Mouse (Mus musculus) hindlimb bud, embryonic 11.5 days (tissue): ENCODE results near the gene H60b.
"Not testable (repeated sequence)": the region's sequence is repeated elsewhere in the genome, so short reads cannot be mapped to it uniquely, and the experiment has no call there.

Experiments used
- DNase-seq: peaks from one replicate; pipeline ENCODE4 v3.0.0-alpha.2; 2012; ENCODE audit warnings: low read depth, low spot score; ENCODE audit errors: extremely low spot score

The H60b gene

GRCm38 (mm10) chr10:22165328-22166003 lies 7.1 kb downstream of the H60b start:
- not testable (repeated sequence) for DNase-seq

GRCm38 (mm10) chr10:22166025-22166424 lies 7.6 kb downstream of the H60b start:
- not testable (repeated sequence) for DNase-seq

GRCm38 (mm10) chr10:22167061-22167460 lies 8.7 kb downstream of the H60b start:
- not testable (repeated sequence) for DNase-seq

- DNase-seq, result not testable (repeated sequence)
Observed at GRCm38 (mm10) chr10:22169116-22169515, 10.7 kb downstream of the H60b start.

GRCm38 (mm10) chr10:22172431-22173334 lies 14.3 kb downstream of the H60b start:
- DNase-seq, result not testable (repeated sequence)

- not testable (repeated sequence) for DNase-seq
Observed at GRCm38 (mm10) chr10:22173335-22174189, 15.2 kb downstream of the H60b start.

GRCm38 (mm10) chr10:22174190-22174487 lies 15.8 kb downstream of the H60b start:
- DNase-seq, result not testable (repeated sequence)

GRCm38 (mm10) chr10:22176515-22176914 lies 18.1 kb downstream of the H60b start:
- DNase-seq, result not testable (repeated sequence)

GRCm38 (mm10) chr10:22191035-22191434 lies 32.6 kb downstream of the H60b start:
- not testable (repeated sequence) for DNase-seq

- DNase-seq, result not testable (repeated sequence)
Observed at GRCm38 (mm10) chr10:22201352-22201751, 43.0 kb downstream of the H60b start.

GRCm38 (mm10) chr10:22202784-22203583 lies 44.6 kb downstream of the H60b start:
- not testable (repeated sequence) for DNase-seq

- DNase-seq, result not testable (repeated sequence)
Observed at GRCm38 (mm10) chr10:22206443-22206842, 48.1 kb downstream of the H60b start.

- DNase-seq, result peak; percentile 37
Observed at GRCm38 (mm10) chr10:22212012-22212696, 53.8 kb downstream of the H60b start.

GRCm38 (mm10) chr10:22223474-22224349 lies 65.3 kb downstream of the H60b start:
- not testable (repeated sequence) for DNase-seq

GRCm38 (mm10) chr10:22265060-22265459 lies 106.7 kb downstream of the H60b start:
- DNase-seq, result no peak

- not testable (repeated sequence) for DNase-seq
Observed at GRCm38 (mm10) chr10:22270879-22271786, 112.7 kb downstream of the H60b start.

GRCm38 (mm10) chr10:22272914-22273683 lies 114.7 kb downstream of the H60b start:
- not testable (repeated sequence) for DNase-seq
